In genomic region chr11:55197086-55197485, GRCm38 (mm10) we compare ENCODE assay signal across 38 mouse cellular contexts. TPM values are rescaled to one million over a fixed set of nuclear protein-coding genes. Genes with fewer than 3 reads are reported as not detected.
DNase-seq lines count a peak whose midpoint lies in the region; ATAC-seq lines count a peak whose summit lies in the region.
"Had no signal": no experiment of that assay in that cellular context is flagged by ENCODE, and none has a peak within 500 bp of the region (broad histone marks: within the 10 kb centered on the region; RNA-seq: fewer than 3 reads in every experiment).

No protein-coding gene starts in this region.

- no peak overlapping the region for H3K9ac ChIP-seq in intestine, embryonic 15.5 days
- H3K9ac ChIP-seq: embryonic facial prominence, embryonic 15.5 days; forebrain, embryonic 12.5 days; hindbrain, embryonic 12.5 days; kidney, embryonic 15.5 days; limb, embryonic 12.5 days; liver, embryonic 12.5 days had no signal

- no peak overlapping the region for H3K4me3 ChIP-seq in intestine, embryonic 15.5 days (replicated peaks)
- H3K4me3 ChIP-seq: embryonic facial prominence, embryonic 10.5 days; embryonic facial prominence, embryonic 15.5 days; forebrain, embryonic 12.5 days; hindbrain, embryonic 12.5 days; kidney, embryonic 15.5 days; limb, embryonic 12.5 days; liver, embryonic 12.5 days had no signal

- no peaks in the 10 kb centered on the region for H3K27me3 ChIP-seq in intestine, embryonic 15.5 days (replicated peaks)
- H3K27me3 ChIP-seq: embryonic facial prominence, embryonic 15.5 days; hindbrain, embryonic 12.5 days; liver, embryonic 12.5 days had no signal

- 52% methylated on average over 6 of the region's 6 CpGs for WGBS in intestine, embryonic 15.5 days

- no peak overlapping the region for H3K27ac ChIP-seq in intestine, embryonic 15.5 days
- H3K27ac ChIP-seq: embryonic facial prominence, embryonic 10.5 days; embryonic facial prominence, embryonic 15.5 days; forebrain, embryonic 12.5 days; hindbrain, embryonic 12.5 days; kidney, embryonic 15.5 days; limb, embryonic 12.5 days; liver, embryonic 12.5 days; macrophage; stomach, postnatal 0 days had no signal

- H3K4me1 ChIP-seq in intestine, embryonic 15.5 days (replicated peaks) = no peaks in the 10 kb centered on the region
- H3K4me1 ChIP-seq: embryonic facial prominence, embryonic 10.5 days; embryonic facial prominence, embryonic 15.5 days; forebrain, embryonic 12.5 days; hindbrain, embryonic 12.5 days; kidney, embryonic 15.5 days; limb, embryonic 12.5 days had no signal

- H3K4me2 ChIP-seq in intestine, embryonic 15.5 days (replicated peaks) = no peak overlapping the region
- H3K4me2 ChIP-seq: embryonic facial prominence, embryonic 15.5 days; forebrain, embryonic 12.5 days; heart, embryonic 11.5 days; hindbrain, embryonic 12.5 days; kidney, embryonic 15.5 days; limb, embryonic 12.5 days; liver, embryonic 12.5 days; midbrain, embryonic 11.5 days had no signal

- peak; percentile 34 for ATAC-seq in common myeloid progenitor, adult 5-6 weeks (replicated peaks; ENCODE audit: low read depth, poor library complexity, severe bottlenecking)
- ATAC-seq in megakaryocyte progenitor cell, adult 5-6 weeks (replicated peaks; ENCODE audit: poor library complexity) = peak; percentile 45; the same call in 1 of the 2 replicates
- no peak for ATAC-seq in intestine, embryonic 15.5 days
- ATAC-seq: midbrain, embryonic 16.5 days had no signal

- no peaks in the 10 kb centered on the region for H3K36me3 ChIP-seq in intestine, embryonic 15.5 days
- H3K36me3 ChIP-seq: embryonic facial prominence, embryonic 10.5 days; embryonic facial prominence, embryonic 15.5 days; forebrain, embryonic 12.5 days; hindbrain, embryonic 12.5 days; kidney, embryonic 15.5 days; limb, embryonic 12.5 days; liver, embryonic 12.5 days had no signal

- DNase-seq in 416B (ENCODE audit: low read depth) = peak; percentile 87
- DNase-seq in MN1 (ENCODE audit: low spot score) = peak; percentile 60
- DNase-seq in cerebellum, postnatal 4 days (ENCODE audit: low spot score in 2 of 2) = no peak
- DNase-seq: adrenal gland, adult 2 months; cerebellum, adult 11-12 months; cerebellum, adult 9-11 months; gastrocnemius, postnatal 14 days; heart, adult 18-20 months; heart, postnatal 36 days; kidney, adult 11 months; kidney, postnatal 25 days; lung, adult 2 months; lung, postnatal 10 days; spleen, adult 18-20 months had no signal

- 0 out of 2 replicates have a peak, but pooled peaks cover 3% of the 10 kb centered on the region for H3K9me3 ChIP-seq in intestine, embryonic 15.5 days
- H3K9me3 ChIP-seq: embryonic facial prominence, embryonic 10.5 days; embryonic facial prominence, embryonic 15.5 days; forebrain, embryonic 12.5 days; hindbrain, embryonic 12.5 days; kidney, embryonic 15.5 days; limb, embryonic 12.5 days; liver, embryonic 12.5 days had no signal

RNA-seq across cellular contexts. Expression of gene Slc36a1, which starts 7.1 kb away (rescaled TPM):
- 5.6 and 6.1 TPM in 2 replicates for total RNA-seq in common myeloid progenitor, adult 5-6 weeks (2017)
- 24.6 and 25.4 TPM in 2 replicates for total RNA-seq in megakaryocyte progenitor cell, adult 5-6 weeks (2015)
- 10.7 and 12.4 TPM in 2 replicates for total RNA-seq in megakaryocyte progenitor cell, adult 5-6 weeks (2017)
- polyA plus RNA-seq in intestine, embryonic 15.5 days (2015; fragmentation: Nextera tagmentation; extraction: Ambion mirVana) = 2.4 and 2.8 TPM in 2 replicates

RNA-seq across cellular contexts. Expression of gene Slc36a2, which starts 12.2 kb away (rescaled TPM):
- total RNA-seq in common myeloid progenitor, adult 5-6 weeks (2017) = 0.14 TPM in 1 of 2 replicates, not detected in the other
- 3.1 and 4.7 TPM in 2 replicates for total RNA-seq in megakaryocyte progenitor cell, adult 5-6 weeks (2015)
- 1.7 and 2.6 TPM in 2 replicates for total RNA-seq in megakaryocyte progenitor cell, adult 5-6 weeks (2017)
- 0.31 and 0.69 TPM in 2 replicates for polyA plus RNA-seq in intestine, embryonic 15.5 days (2015; fragmentation: Nextera tagmentation; extraction: Ambion mirVana)
- total RNA-seq: MEL; neutrophil, adult 5-6 weeks had no signal
- polyA plus RNA-seq: forebrain, embryonic 12.5 days; macrophage; midbrain, embryonic 11.5 days had no signal

RNA-seq across cellular contexts. Expression of gene Slc36a3, which starts 45.6 kb away (rescaled TPM):
- not detected in 2 replicates for total RNA-seq in common myeloid progenitor, adult 5-6 weeks (2017)
- total RNA-seq in megakaryocyte progenitor cell, adult 5-6 weeks (2015) = not detected in 2 replicates
- 0.14 TPM in 1 of 2 replicates, not detected in the other for total RNA-seq in megakaryocyte progenitor cell, adult 5-6 weeks (2017)
- not detected in 2 replicates for polyA plus RNA-seq in intestine, embryonic 15.5 days (2015; fragmentation: Nextera tagmentation; extraction: Ambion mirVana)
- total RNA-seq: adrenal gland, adult 2 months; adrenal gland, postnatal 4 days; gastrocnemius, postnatal 14 days; heart, adult 18-20 months; heart, postnatal 36 days; layer of hippocampus, adult 18-20 months; layer of hippocampus, postnatal 10 days; left cerebral cortex, adult 18-20 months; left cerebral cortex, postnatal 25 days had no signal
- polyA plus RNA-seq: embryonic facial prominence, embryonic 10.5 days; embryonic facial prominence, embryonic 15.5 days; forebrain, embryonic 12.5 days; heart, embryonic 11.5 days; heart, embryonic 16.5 days; hindbrain, embryonic 12.5 days; kidney, embryonic 15.5 days; limb, embryonic 12.5 days; liver, embryonic 12.5 days; midbrain, embryonic 11.5 days; midbrain, embryonic 16.5 days; neural tube, embryonic 11.5 days had no signal

Comparison
In these comparisons a context has a peak if more than half of its experiments do, and no peak if none do; other contexts are left out.
1. DNase-seq: peak in 416B (single experiment) and MN1 (single experiment); none in cerebellum, postnatal 4 days (0 of 2).